Mouse (Mus musculus) neutrophil, adult 65 days (primary cell): ENCODE data around the gene Faap20. TPM values are rescaled to one million over a fixed set of nuclear protein-coding genes. Genes with fewer than 3 reads are reported as not detected.

Source experiments
- total RNA-seq: library from RNA; stranded (reverse); gene quantifications from 2 replicates; pipeline ENCODE4 v1.2.4, GENCODE M21; 2023

The Faap20 gene
- total RNA-seq: 25.1 and 39.4 TPM in 2 replicates

GRCm38 (mm10) chr4:155249648-155250351 lies at the start of gene Faap20:
TSS of gene Faap20 (plus strand) at chr4:155249802.

GRCm38 (mm10) chr4:155222552-155222840 lies 27.1 kb upstream of the Faap20 start, which contains the start of gene Ski:
TSS of gene Ski (minus strand) at chr4:155222592.

Other genes starting within 250 kb of the Faap20 start
- not detected in 2 replicates for gene Plch2, start 193.0 kb upstream of the Faap20 start, total RNA-seq
- gene Pex10, start 182.8 kb upstream of the Faap20 start, total RNA-seq: 5.5 and 7.3 TPM in 2 replicates
- gene Rer1, start 163.4 kb upstream of the Faap20 start, total RNA-seq: 53.8 and 58.8 TPM in 2 replicates
- 0.44 and 1.1 TPM in 2 replicates for gene Morn1, start 163.2 kb upstream of the Faap20 start, total RNA-seq
- 31.3 and 42.2 TPM in 2 replicates for gene Ski, start 27.2 kb upstream of the Faap20 start, total RNA-seq
- 0.75 and 1.2 TPM in 2 replicates for gene Prkcz, start 111.6 kb downstream of the Faap20 start, total RNA-seq
- not detected in 2 replicates for gene Gabrd, start 148.3 kb downstream of the Faap20 start, total RNA-seq
- 0.48 and 0.63 TPM in 2 replicates for gene Cfap74, start 159.4 kb downstream of the Faap20 start, total RNA-seq
- not detected in 2 replicates for gene Tmem52, start 219.3 kb downstream of the Faap20 start, total RNA-seq
- 221 and 270 TPM in 2 replicates for gene Gnb1, start 241.6 kb downstream of the Faap20 start, total RNA-seq